Mouse (Mus musculus): ENCODE measurements at regions not wholly inside any gene's neighbourhood (a gene's known extent, or its start where the extent isn't known, plus 50 kb on each side); places are given as distances from the start of the nearest gene placed in this dataset.

DNA sequence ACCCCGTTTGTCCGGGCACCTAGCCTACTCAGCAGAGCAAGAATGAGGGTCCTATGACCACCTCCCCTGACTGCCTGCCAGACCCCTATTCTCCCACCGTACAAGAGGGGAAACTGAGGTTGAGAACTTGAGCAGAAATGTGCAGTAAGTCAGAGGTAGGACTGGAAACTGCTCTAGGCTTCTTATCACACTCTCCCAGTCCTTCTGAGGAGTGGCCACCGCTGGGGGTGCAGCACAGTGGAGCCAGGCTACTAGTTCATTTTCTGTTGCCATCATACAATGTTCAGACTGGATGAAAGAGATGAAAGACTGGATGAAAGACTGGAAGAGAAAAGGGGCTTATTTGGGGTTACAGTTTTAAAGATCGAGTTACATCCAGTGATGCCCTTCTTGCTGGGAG lies 78.7 kb upstream of the Shb start:
- TF ChIP-seq CTCF (IDR thresholded peaks at IDR 0.05; ENCODE audit: extremely low read depth, insufficient read length, insufficient replicate concordance, low read depth, low read length) (no peak), POLR2A (IDR thresholded peaks at IDR 0.05; ENCODE audit: low read depth, low read length) (no peak)
